8 mouse cellular contexts compared by ENCODE assay signal in the genomic region with DNA sequence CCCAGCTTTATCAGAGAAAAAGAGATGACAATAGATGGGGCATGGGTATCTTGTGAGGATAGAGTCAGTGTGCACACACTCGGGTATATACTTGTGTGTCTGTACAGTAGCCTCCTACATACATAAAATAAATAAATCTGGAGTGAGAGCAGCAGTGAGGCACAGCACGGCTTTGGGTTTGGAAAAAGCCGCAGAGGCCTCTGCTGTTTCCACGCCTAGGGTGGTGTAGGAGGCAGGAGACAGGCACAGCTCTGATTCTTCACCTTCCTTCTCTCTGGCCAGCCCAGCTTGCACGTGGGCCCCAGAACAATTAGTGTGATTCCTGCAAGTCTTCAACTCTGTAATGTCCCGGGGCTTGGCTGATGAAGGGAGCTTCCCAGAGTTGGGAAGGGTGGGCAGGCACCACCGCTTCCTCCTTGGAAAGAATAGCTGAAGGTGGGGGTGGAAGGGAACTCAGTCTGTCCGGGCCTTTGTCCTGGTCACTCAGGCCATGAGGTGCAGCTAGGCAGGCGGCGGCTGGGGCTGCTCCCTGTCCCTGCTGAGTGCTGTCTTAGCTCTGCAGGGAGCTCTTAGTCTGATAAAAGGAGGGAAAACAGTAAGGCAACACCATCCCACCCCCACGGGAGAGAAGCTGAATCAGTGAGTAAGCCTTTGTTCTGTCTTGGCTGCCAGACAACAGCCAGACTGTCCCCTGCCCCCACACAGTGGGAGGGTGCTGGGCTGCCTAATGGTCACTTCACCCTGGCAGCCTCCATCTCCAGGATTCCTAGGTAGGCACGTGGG. TPM values are rescaled to one million over a fixed set of nuclear protein-coding genes. Genes with fewer than 3 reads are reported as not detected.
A peak's percentile ranks its signal among the peaks of the same experiment; 100 is the strongest.
DNase-seq lines count a peak whose midpoint lies in the region; ATAC-seq and TF ChIP-seq lines count a peak whose summit lies in the region.

No protein-coding gene starts in this region.

- DNase-seq in thymus, adult 2 months, result no peak
- no peak for DNase-seq in thymus, postnatal 14 days
- peak; percentile 28 for DNase-seq in kidney, postnatal 14 days
- no peak for DNase-seq in liver, postnatal 0 days
- DNase-seq in right cerebral cortex, postnatal 14 days, result peak; percentile 52
- DNase-seq in urinary bladder, adult 2 months (ENCODE audit: low spot score), result no peak

- no peak overlapping the region for H3K4me2 ChIP-seq in heart, embryonic 11.5 days
- H3K4me2 ChIP-seq in liver, postnatal 0 days (ENCODE audit: low read depth, low read length), result no peak overlapping the region

- TF ChIP-seq CTCF in thymus, adult 2 months (IDR thresholded peaks at IDR 0.05; ENCODE audit: borderline replicate concordance, control insufficient read depth, extremely low read depth, insufficient read depth, low read length, poor library complexity), result no peak
- TF ChIP-seq CTCF in cortical plate, adult 2 months (IDR thresholded peaks at IDR 0.05; ENCODE audit: extremely low read depth, insufficient read depth, low read length), result no peak
- no peak for TF ChIP-seq CTCF in liver, postnatal 0 days (IDR thresholded peaks at IDR 0.05; ENCODE audit: low read depth)

- peaks cover 28% of the 10 kb centered on the region for H3K36me3 ChIP-seq in thymus, adult 2 months (ENCODE audit: control insufficient read depth, insufficient read depth, low read length)
- no peaks in the 10 kb centered on the region for H3K36me3 ChIP-seq in heart, embryonic 11.5 days (ENCODE audit: control insufficient read depth, insufficient read depth, low read length)
- H3K36me3 ChIP-seq in liver, postnatal 0 days (replicated peaks; ENCODE audit: insufficient read depth, low read length), result no peaks in the 10 kb centered on the region; the same call in 1 of the 2 replicates

- no peaks in the 10 kb centered on the region for H3K9me3 ChIP-seq in heart, embryonic 11.5 days (replicated peaks; ENCODE audit: control insufficient read depth, low read length)
- H3K9me3 ChIP-seq in liver, postnatal 0 days (ENCODE audit: low read length), result no peaks in the 10 kb centered on the region

- peak overlapping the region; percentile 14; the same call in 1 of the 2 replicates for H3K27ac ChIP-seq in thymus, adult 2 months (ENCODE audit: control insufficient read depth, insufficient read depth, low read length)
- H3K27ac ChIP-seq in cortical plate, adult 2 months (ENCODE audit: insufficient read depth, low read length), result peak overlapping the region; percentile 57
- peak overlapping the region; percentile 85 for H3K27ac ChIP-seq in heart, embryonic 11.5 days (ENCODE audit: low read depth, low read length)
- no peak overlapping the region for H3K27ac ChIP-seq in liver, postnatal 0 days (ENCODE audit: low read depth)

- H3K4me1 ChIP-seq in thymus, adult 2 months (replicated peaks; ENCODE audit: control insufficient read depth, insufficient read depth, low read length), result peaks cover 72% of the 10 kb centered on the region
- peaks cover 10% of the 10 kb centered on the region for H3K4me1 ChIP-seq in cortical plate, adult 2 months (ENCODE audit: control insufficient read depth, insufficient read depth, low read length)
- H3K4me1 ChIP-seq in heart, embryonic 11.5 days (ENCODE audit: control insufficient read depth, insufficient read depth, low read length), result peaks cover 26% of the 10 kb centered on the region
- peaks cover 24% of the 10 kb centered on the region for H3K4me1 ChIP-seq in liver, postnatal 0 days (ENCODE audit: insufficient read depth)

- H3K4me3 ChIP-seq in thymus, adult 2 months (ENCODE audit: control insufficient read depth, insufficient read depth, low read length), result no peak overlapping the region
- H3K4me3 ChIP-seq in cortical plate, adult 2 months (ENCODE audit: insufficient read depth, low read length), result no peak overlapping the region
- no peak overlapping the region for H3K4me3 ChIP-seq in heart, embryonic 11.5 days (ENCODE audit: low read depth, low read length)
- H3K4me3 ChIP-seq in liver, postnatal 0 days (ENCODE audit: low read depth, low read length), result no peak overlapping the region

- WGBS in thymus, adult 2 months, result 79% methylated on average over 12 of the region's 12 CpGs
- WGBS in heart, embryonic 11.5 days (ENCODE audit: insufficient replicate concordance), result 6% methylated on average over 12 of the region's 12 CpGs
- 50% methylated on average over 12 of the region's 12 CpGs for WGBS in liver, postnatal 0 days (ENCODE audit: insufficient replicate concordance)

- no peaks in the 10 kb centered on the region for H3K27me3 ChIP-seq in thymus, adult 2 months (ENCODE audit: control insufficient read depth, insufficient read depth, low read length)
- H3K27me3 ChIP-seq in heart, embryonic 11.5 days (ENCODE audit: control insufficient read depth, insufficient read depth, low read length), result no peaks in the 10 kb centered on the region
- H3K27me3 ChIP-seq in liver, postnatal 0 days (ENCODE audit: insufficient read depth, low read length), result peaks cover 4% of the 10 kb centered on the region; the same call in 1 of the 2 replicates

- TF ChIP-seq POLR2A in thymus, adult 2 months (IDR thresholded peaks at IDR 0.05; ENCODE audit: control insufficient read depth, extremely low read depth, insufficient read depth, low read length, poor library complexity), result no peak
- TF ChIP-seq POLR2A in cortical plate, adult 2 months (IDR thresholded peaks at IDR 0.05; ENCODE audit: extremely low read depth, insufficient read depth, low read length), result no peak

- H3K9ac ChIP-seq in heart, embryonic 11.5 days (ENCODE audit: low read depth, low read length), result peak overlapping the region; percentile 58
- no peak overlapping the region for H3K9ac ChIP-seq in liver, postnatal 0 days (replicated peaks)

- TF ChIP-seq EP300 in liver, postnatal 0 days (IDR thresholded peaks at IDR 0.05; ENCODE audit: low read depth), result no peak

- peak; percentile 65 for ATAC-seq in heart, embryonic 11.5 days (replicated peaks; ENCODE audit: insufficient number of reproducible peaks, low FRiP score, low TSS enrichment)
- 0 out of 2 replicates have a peak, but pooled peaks have one; percentile 13 for ATAC-seq in liver, postnatal 0 days

RNA-seq across cellular contexts. Expression of gene Pik3ip1, which starts 7.2 kb away (rescaled TPM):
- 151 and 153 TPM in 2 replicates for polyA plus RNA-seq in thymus, adult 2 months (2012; rRNA removed)
- polyA plus RNA-seq in cortical plate, adult 2 months (2012; rRNA removed), result 41.3 and 42.6 TPM in 2 replicates
- 12.2 and 14.2 TPM in 2 replicates for polyA plus RNA-seq in heart, embryonic 11.5 days (2014; fragmentation: Nextera tagmentation; extraction: Ambion mirVana)
- polyA plus RNA-seq in liver, postnatal 0 days (2015; fragmentation: Nextera tagmentation; extraction: Ambion mirVana), result 2.4 and 2.5 TPM in 2 replicates
- polyA plus RNA-seq in urinary bladder, adult 2 months (2012; rRNA removed), result 37.8 and 51.7 TPM in 2 replicates

RNA-seq across cellular contexts. Expression of gene Patz1, which starts 48.7 kb away (rescaled TPM):
- polyA plus RNA-seq in thymus, adult 2 months (2012; rRNA removed), result 216 and 243 TPM in 2 replicates
- 29.0 and 30.1 TPM in 2 replicates for polyA plus RNA-seq in cortical plate, adult 2 months (2012; rRNA removed)
- 26.6 and 28.6 TPM in 2 replicates for polyA plus RNA-seq in heart, embryonic 11.5 days (2014; fragmentation: Nextera tagmentation; extraction: Ambion mirVana)
- polyA plus RNA-seq in liver, postnatal 0 days (2015; fragmentation: Nextera tagmentation; extraction: Ambion mirVana), result 8.6 and 8.8 TPM in 2 replicates
- 26.9 and 29.4 TPM in 2 replicates for polyA plus RNA-seq in urinary bladder, adult 2 months (2012; rRNA removed)

Comparison
In these comparisons a context has a peak if more than half of its experiments do, and no peak if none do; other contexts are left out.
1. DNase-seq: peak in kidney, postnatal 14 days (single experiment) and right cerebral cortex, postnatal 14 days (single experiment); none in thymus, adult 2 months (single experiment), thymus, postnatal 14 days (single experiment), liver, postnatal 0 days (single experiment) and urinary bladder, adult 2 months (single experiment).